Mouse (Mus musculus): ENCODE data around the gene S100a2.
A peak's percentile ranks its signal among the peaks of the same experiment; 100 is the strongest.

S100a2 gene

GRCm38 (mm10) chr3:90596810-90597209, 6.8 kb downstream of the S100a2 start:
- DNase-seq (ENCODE audit: low spot score) = no peak

- no peak for DNase-seq (ENCODE audit: low spot score)
Measured at GRCm38 (mm10) chr3:90597736-90598135, 7.7 kb downstream of the S100a2 start.

GRCm38 (mm10) chr3:90598212-90598611, 8.2 kb downstream of the S100a2 start:
- DNase-seq (ENCODE audit: low spot score) = no peak

GRCm38 (mm10) chr3:90599401-90599800, 9.4 kb downstream of the S100a2 start:
- DNase-seq (ENCODE audit: low spot score) = no peak

GRCm38 (mm10) chr3:90600036-90600435, 10.0 kb downstream of the S100a2 start:
- no peak for DNase-seq (ENCODE audit: low spot score)

- no peak for DNase-seq (ENCODE audit: low spot score)
Measured at GRCm38 (mm10) chr3:90600458-90601195, 10.6 kb downstream of the S100a2 start.

GRCm38 (mm10) chr3:90601486-90602110, 11.6 kb downstream of the S100a2 start, which contains the start of gene Gm42674:
Gene Gm42674 (plus strand): TSS chr3:90601904.
- no peak for DNase-seq (ENCODE audit: low spot score)

GRCm38 (mm10) chr3:90603623-90604022, 13.6 kb downstream of the S100a2 start, which contains the start of gene S100a4:
Gene S100a4 (plus strand): TSS chr3:90603771.
- DNase-seq (ENCODE audit: low spot score) = no peak

- DNase-seq (ENCODE audit: low spot score) = peak; percentile 85
Measured at GRCm38 (mm10) chr3:90604416-90604815, 14.4 kb downstream of the S100a2 start.

GRCm38 (mm10) chr3:90605049-90605448, 15.0 kb downstream of the S100a2 start:
- DNase-seq (ENCODE audit: low spot score) = no peak

- DNase-seq (ENCODE audit: low spot score) = no peak
Measured at GRCm38 (mm10) chr3:90605736-90606135, 15.7 kb downstream of the S100a2 start.

- no peak for DNase-seq (ENCODE audit: low spot score)
Measured at GRCm38 (mm10) chr3:90606185-90606584, 16.1 kb downstream of the S100a2 start.

- no peak for DNase-seq (ENCODE audit: low spot score)
Measured at GRCm38 (mm10) chr3:90607361-90607760, 17.3 kb downstream of the S100a2 start.

GRCm38 (mm10) chr3:90608223-90608622, 18.2 kb downstream of the S100a2 start, which contains the start of gene S100a5:
Gene S100a5 (plus strand): TSS chr3:90608523.
- DNase-seq (ENCODE audit: low spot score) = no peak

GRCm38 (mm10) chr3:90609102-90609501, 19.1 kb downstream of the S100a2 start:
- DNase-seq (ENCODE audit: low spot score) = no peak

GRCm38 (mm10) chr3:90611494-90611893, 21.4 kb downstream of the S100a2 start:
- DNase-seq (ENCODE audit: low spot score) = no peak

- DNase-seq (ENCODE audit: low spot score) = no peak
Measured at GRCm38 (mm10) chr3:90612061-90612460, 22.0 kb downstream of the S100a2 start.

- peak; percentile 78 for DNase-seq (ENCODE audit: low spot score)
Measured at GRCm38 (mm10) chr3:90612728-90613291, 22.8 kb downstream of the S100a2 start, which contains the start of gene S100a6. Gene S100a6 (plus strand): TSS chr3:90612882.

GRCm38 (mm10) chr3:90613461-90614147, 23.6 kb downstream of the S100a2 start:
- no peak for DNase-seq (ENCODE audit: low spot score)

GRCm38 (mm10) chr3:90614148-90614530, 24.1 kb downstream of the S100a2 start:
- DNase-seq (ENCODE audit: low spot score) = no peak

GRCm38 (mm10) chr3:90614611-90615251, 24.7 kb downstream of the S100a2 start:
- DNase-seq (ENCODE audit: low spot score) = no peak

- peak; percentile 89 for DNase-seq (ENCODE audit: low spot score)
Measured at GRCm38 (mm10) chr3:90615415-90615814, 25.4 kb downstream of the S100a2 start.
